Mouse (Mus musculus): ENCODE measurements around the gene Gm17617. TPM values are rescaled to one million over a fixed set of nuclear protein-coding genes. Genes with fewer than 3 reads are reported as not detected.

Gene Gm17617
- polyA plus RNA-seq (2012; rRNA removed), result not detected in 2 replicates

DNA sequence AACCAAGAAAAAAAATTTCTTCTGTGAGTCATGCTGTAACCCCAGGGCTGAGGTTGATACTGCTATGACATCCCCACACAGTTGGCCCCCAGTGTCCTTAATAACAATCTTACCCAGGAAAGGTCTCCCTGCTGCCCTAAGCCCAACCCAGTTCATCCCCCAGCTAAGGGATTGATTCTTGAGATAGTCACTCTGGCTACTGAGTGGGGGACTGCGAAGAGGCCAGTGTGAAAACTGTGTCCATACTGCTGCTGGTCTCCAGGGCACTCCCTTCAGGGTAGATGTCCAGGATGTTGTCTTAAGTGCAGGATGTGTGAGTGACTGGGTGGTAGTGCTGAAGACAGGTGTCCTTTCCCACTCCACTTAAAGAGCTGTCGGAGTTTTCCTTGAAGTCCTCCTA is at the start of gene Gm17617:
Gm17617 (minus strand) TSS at position 101 of the 400 bp plus-strand sequence.
- no peak for TF ChIP-seq POLR2A (IDR thresholded peaks at IDR 0.05; ENCODE audit: extremely low read depth, insufficient read depth, low read length)
- TF ChIP-seq CTCF (IDR thresholded peaks at IDR 0.05; ENCODE audit: extremely low read depth, insufficient read depth, low read length), result no peak
- H3K27ac ChIP-seq (ENCODE audit: insufficient read depth, low read length), result no peak within 1 kb of the TSS
- no peak within 1 kb of the TSS for H3K4me3 ChIP-seq (ENCODE audit: insufficient read depth, low read length)
- H3K4me1 ChIP-seq (ENCODE audit: control insufficient read depth, insufficient read depth, low read length), result no peaks in the 10 kb centered on the region

DNA sequence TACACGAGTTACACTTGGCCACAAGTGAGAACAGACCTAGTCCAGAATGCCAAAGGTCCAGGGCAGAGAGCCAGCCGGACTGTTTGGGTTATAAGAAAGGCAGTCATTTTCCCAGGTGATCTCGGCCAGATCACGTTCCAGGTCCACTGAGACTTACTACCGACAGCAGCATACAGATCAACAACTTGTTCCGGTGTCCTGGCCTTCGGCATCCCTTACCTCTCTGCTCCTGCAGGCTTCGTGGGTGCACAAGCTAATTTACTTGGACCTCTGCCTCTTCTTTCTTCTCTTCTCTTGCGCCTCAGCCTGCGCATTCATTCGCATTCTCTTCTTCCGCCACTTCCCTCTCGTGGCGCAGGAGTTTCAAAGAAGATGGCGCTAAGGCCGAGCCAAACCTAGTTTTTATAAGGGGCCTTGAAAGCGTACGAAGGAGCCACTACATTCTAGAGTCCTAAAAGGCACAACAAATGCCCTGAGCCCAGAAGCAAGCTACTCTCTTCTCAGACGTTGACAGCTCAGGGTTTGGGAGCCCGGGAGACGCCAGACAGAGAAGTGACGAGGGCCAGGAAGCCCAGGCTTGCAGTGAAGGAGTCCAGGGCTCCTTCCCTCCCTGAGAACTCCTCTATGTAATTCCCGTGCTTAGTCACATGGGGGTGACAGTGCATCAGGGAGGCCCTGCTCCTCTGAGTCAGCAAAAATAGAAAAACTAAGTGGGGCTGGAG is 49.0 kb upstream of the Gm17617 start:
- TF ChIP-seq POLR2A (IDR thresholded peaks at IDR 0.05; ENCODE audit: extremely low read depth, insufficient read depth, low read length) (peak; percentile 64; the same call in 1 of the 2 replicates), CTCF (IDR thresholded peaks at IDR 0.05; ENCODE audit: extremely low read depth, insufficient read depth, low read length) (peak; percentile 75)
- H3K4me3 ChIP-seq (ENCODE audit: insufficient read depth, low read length), result peak overlapping the region; percentile 32

DNA sequence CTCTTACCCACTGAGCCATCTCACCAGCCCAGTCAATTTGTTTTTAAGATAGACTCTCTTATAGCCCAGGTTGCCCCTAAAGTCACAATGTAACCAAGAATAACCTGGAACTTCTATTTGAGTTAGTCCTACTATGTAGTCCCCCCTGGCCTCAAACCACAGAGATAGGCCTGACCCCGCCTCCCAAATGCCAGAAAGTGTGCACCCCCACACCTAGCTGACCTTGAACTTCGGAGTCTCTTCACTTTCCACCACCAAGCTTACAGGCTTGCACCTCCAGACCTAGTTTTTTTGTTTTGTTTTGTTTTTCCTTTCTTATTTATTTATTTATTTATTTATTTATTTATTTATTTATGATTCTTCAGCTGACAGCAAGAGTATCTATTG is 48.4 kb upstream of the Gm17617 start:
- TF ChIP-seq POLR2A (IDR thresholded peaks at IDR 0.05; ENCODE audit: extremely low read depth, insufficient read depth, low read length), result no peak
- no peak for TF ChIP-seq CTCF (IDR thresholded peaks at IDR 0.05; ENCODE audit: extremely low read depth, insufficient read depth, low read length)
- H3K4me3 ChIP-seq (ENCODE audit: insufficient read depth, low read length), result peak overlapping the region; percentile 32
- no peaks in the 10 kb centered on the region for H3K4me1 ChIP-seq (ENCODE audit: control insufficient read depth, insufficient read depth, low read length)
- H3K27ac ChIP-seq (ENCODE audit: insufficient read depth, low read length), result no peak overlapping the region

More for the DNA sequence above, 49.0 kb upstream of the Gm17617 start:
- Histone ChIP-seq H3K27ac (ENCODE audit: insufficient read depth, low read length) (0 out of 2 replicates have a peak overlapping the region, but pooled peaks have one; percentile 6), H3K4me1 (ENCODE audit: control insufficient read depth, insufficient read depth, low read length) (no peaks in the 10 kb centered on the region)

DNA sequence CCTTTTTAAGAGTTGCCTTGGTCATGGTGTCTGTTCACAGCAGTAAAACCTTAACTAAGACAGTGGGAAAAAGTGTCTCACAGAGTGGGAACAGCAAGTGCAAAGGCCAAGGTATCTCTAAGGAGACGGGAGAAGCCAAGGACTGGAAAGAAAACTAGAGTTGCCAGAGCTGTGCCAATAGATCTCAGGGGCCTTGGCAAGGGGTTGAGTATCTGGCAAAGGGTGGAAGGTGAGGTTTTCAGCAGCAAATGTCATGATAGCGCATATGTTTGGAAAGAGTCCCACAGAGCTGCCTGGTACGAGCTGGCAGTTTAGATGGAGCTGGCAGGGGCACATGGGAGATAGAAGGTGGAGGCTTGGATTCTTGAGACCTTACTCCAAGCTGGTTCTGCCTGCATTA is 46.2 kb upstream of the Gm17617 start:
- H3K4me3 ChIP-seq (ENCODE audit: insufficient read depth, low read length), result no peak overlapping the region
- H3K4me1 ChIP-seq (ENCODE audit: control insufficient read depth, insufficient read depth, low read length), result no peaks in the 10 kb centered on the region
- no peak overlapping the region for H3K27ac ChIP-seq (ENCODE audit: insufficient read depth, low read length)
- no peak for TF ChIP-seq POLR2A (IDR thresholded peaks at IDR 0.05; ENCODE audit: extremely low read depth, insufficient read depth, low read length)
- no peak for TF ChIP-seq CTCF (IDR thresholded peaks at IDR 0.05; ENCODE audit: extremely low read depth, insufficient read depth, low read length)

DNA sequence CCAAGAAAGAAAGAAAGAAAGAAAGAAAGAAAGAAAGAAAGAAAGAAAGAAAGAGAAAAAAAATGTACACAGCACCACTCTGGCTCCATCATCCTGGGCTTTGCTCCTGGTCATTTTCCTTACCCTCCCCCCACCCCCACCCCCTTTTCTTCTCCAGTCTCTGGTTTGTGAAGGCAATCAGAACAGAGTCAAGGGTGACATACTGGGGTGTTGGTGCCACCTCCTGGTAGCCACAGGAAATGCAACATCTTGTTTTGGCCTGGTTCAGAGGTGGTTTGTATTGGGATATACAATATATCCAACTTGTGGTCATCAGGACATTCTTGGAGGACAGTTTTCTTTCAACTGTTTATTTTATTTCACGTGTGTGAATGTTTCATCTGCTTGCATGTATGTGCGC is 45.2 kb upstream of the Gm17617 start:
- H3K27ac ChIP-seq (ENCODE audit: insufficient read depth, low read length), result no peak overlapping the region
- no peak overlapping the region for H3K4me3 ChIP-seq (ENCODE audit: insufficient read depth, low read length)
- no peaks in the 10 kb centered on the region for H3K4me1 ChIP-seq (ENCODE audit: control insufficient read depth, insufficient read depth, low read length)
- TF ChIP-seq CTCF (IDR thresholded peaks at IDR 0.05; ENCODE audit: extremely low read depth, insufficient read depth, low read length), result peak; percentile 95
- TF ChIP-seq POLR2A (IDR thresholded peaks at IDR 0.05; ENCODE audit: extremely low read depth, insufficient read depth, low read length), result no peak

DNA sequence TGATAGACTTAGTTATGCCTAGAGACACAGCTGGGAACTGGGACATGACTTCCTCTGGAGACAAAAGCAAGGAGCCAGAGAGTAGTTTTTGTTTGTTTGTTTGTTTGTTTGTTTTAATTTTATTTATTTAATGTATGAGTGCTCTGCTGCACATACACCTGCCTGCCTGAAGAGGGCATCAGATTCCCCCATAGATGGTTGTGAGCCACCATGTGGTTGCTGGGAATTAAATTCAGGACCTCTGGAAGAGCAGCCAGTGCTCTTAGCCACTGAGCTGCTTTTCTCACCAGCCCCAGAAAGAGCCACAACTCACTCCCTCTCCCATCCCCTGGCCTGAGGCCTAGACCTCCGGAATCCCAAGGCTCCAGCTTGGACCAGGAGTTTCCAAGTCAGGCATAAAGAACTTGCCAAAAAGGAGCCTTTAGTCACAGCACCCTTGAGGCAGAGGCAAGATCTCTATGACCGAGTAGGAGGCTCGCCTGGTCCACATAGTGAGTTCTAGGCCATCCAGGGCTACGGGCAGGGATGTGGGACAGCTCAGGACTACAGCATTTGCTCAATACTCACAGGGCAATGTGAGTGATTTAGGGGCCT is 44.7 kb upstream of the Gm17617 start:
- Histone ChIP-seq H3K27ac (ENCODE audit: insufficient read depth, low read length) (no peak overlapping the region), H3K4me1 (ENCODE audit: control insufficient read depth, insufficient read depth, low read length) (no peaks in the 10 kb centered on the region), H3K4me3 (ENCODE audit: insufficient read depth, low read length) (no peak overlapping the region)
- TF ChIP-seq CTCF (IDR thresholded peaks at IDR 0.05; ENCODE audit: extremely low read depth, insufficient read depth, low read length) (0 out of 2 replicates have a peak, but pooled peaks have one; percentile 22), POLR2A (IDR thresholded peaks at IDR 0.05; ENCODE audit: extremely low read depth, insufficient read depth, low read length) (no peak)

DNA sequence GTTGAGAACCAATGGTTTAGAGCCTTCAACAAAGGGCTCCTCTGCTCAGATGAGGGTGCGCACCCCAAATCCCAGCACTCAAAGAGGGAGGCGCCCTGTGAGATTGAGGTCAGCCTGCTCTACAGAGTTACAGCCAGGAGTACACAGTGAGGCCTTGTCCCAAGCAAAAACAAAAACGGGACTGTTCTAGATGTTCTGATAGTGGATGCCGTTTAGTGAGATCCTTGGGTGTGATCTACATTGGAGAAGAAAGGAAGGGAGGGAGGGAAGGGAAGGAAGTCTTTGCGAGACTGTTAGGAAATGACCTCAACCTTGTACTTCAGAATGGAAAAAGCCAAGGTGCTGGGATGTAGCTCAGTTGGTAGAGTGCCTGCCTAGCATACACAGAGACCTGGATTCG is 42.9 kb upstream of the Gm17617 start:
- Histone ChIP-seq H3K4me1 (ENCODE audit: control insufficient read depth, insufficient read depth, low read length) (no peaks in the 10 kb centered on the region), H3K27ac (ENCODE audit: insufficient read depth, low read length) (no peak overlapping the region), H3K4me3 (ENCODE audit: insufficient read depth, low read length) (no peak overlapping the region)
- TF ChIP-seq POLR2A (IDR thresholded peaks at IDR 0.05; ENCODE audit: extremely low read depth, insufficient read depth, low read length) (no peak), CTCF (IDR thresholded peaks at IDR 0.05; ENCODE audit: extremely low read depth, insufficient read depth, low read length) (no peak)

DNA sequence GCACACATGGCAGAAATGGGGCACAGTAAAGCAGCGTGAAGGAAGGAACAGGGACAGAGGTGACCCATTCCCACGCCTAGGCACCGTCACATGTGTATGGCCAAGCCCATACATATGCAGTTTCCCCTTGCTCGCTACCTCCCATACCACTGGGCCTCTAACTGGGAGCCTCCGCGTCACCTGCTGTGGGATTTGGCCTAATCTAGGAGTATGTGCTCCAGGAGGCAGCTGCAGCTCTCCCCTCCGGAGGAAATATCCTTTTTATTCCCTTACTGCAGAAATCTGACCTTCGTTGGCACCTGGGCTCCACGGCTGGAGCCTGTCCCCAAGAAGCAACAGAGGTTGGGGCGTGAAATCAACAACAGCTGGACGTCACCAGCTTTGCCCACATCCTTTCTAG is 41.0 kb upstream of the Gm17617 start:
- Histone ChIP-seq H3K4me1 (ENCODE audit: control insufficient read depth, insufficient read depth, low read length) (no peaks in the 10 kb centered on the region), H3K4me3 (ENCODE audit: insufficient read depth, low read length) (no peak overlapping the region), H3K27ac (ENCODE audit: insufficient read depth, low read length) (no peak overlapping the region)
- TF ChIP-seq CTCF (IDR thresholded peaks at IDR 0.05; ENCODE audit: extremely low read depth, insufficient read depth, low read length), result no peak
- TF ChIP-seq POLR2A (IDR thresholded peaks at IDR 0.05; ENCODE audit: extremely low read depth, insufficient read depth, low read length), result no peak

DNA sequence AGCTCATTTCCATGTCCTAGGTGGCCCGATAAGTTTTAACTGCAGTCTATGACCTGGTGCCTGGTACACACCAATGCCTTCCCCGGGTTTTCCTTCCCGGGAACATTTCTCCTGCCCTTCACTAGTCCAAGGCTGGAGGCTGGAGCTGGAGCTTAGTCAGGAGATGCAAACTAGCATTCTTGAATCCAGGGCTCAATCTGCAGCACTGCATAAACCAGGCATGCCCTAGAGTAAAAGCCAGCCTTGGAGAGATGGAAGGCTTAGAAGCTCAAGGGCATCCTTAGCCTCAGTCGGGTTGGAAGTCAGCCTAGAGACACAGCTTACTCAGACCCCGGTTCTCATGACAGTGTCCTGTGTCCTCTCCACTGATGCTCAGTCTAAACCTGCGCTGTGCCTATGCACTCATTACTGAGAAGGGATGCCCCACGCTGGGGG is 39.0 kb upstream of the Gm17617 start:
- H3K4me1 ChIP-seq (ENCODE audit: control insufficient read depth, insufficient read depth, low read length), result peaks cover 3% of the 10 kb centered on the region; the same call in 1 of the 2 replicates
- no peak overlapping the region for H3K27ac ChIP-seq (ENCODE audit: insufficient read depth, low read length)
- no peak for TF ChIP-seq POLR2A (IDR thresholded peaks at IDR 0.05; ENCODE audit: extremely low read depth, insufficient read depth, low read length)
- no peak for TF ChIP-seq CTCF (IDR thresholded peaks at IDR 0.05; ENCODE audit: extremely low read depth, insufficient read depth, low read length)
- H3K4me3 ChIP-seq (ENCODE audit: insufficient read depth, low read length), result no peak overlapping the region

Measured in cortical plate, adult 2 months (tissue).